Mouse (Mus musculus): ENCODE data around the gene Cacng7. TPM values are rescaled to one million over a fixed set of nuclear protein-coding genes. Genes with fewer than 3 reads are reported as not detected.
A peak's percentile ranks its signal among the peaks of the same experiment; 100 is the strongest.

Gene Cacng7
- polyA plus RNA-seq, 1 experiment from 2014 or later: 0.69 TPM

GRCm38 (mm10) chr7:3300891-3301627 is 31.7 kb upstream of the Cacng7 start:
- TF ChIP-seq EP300 (optimal IDR thresholded peaks at IDR 0.05): no peak
- no peak for TF ChIP-seq CTCF (IDR thresholded peaks at IDR 0.05; ENCODE audit: low read depth)
- Histone ChIP-seq H3K4me2 (replicated peaks; ENCODE audit: low read depth) (no peak overlapping the region), H3K9me3 (ENCODE audit: control insufficient read depth, low read length) (no peaks in the 10 kb centered on the region), H3K27ac (replicated peaks) (no peak overlapping the region), H3K9ac (ENCODE audit: low read length) (no peak overlapping the region), H3K4me1 (replicated peaks; ENCODE audit: control insufficient read depth, insufficient read depth) (0 out of 2 replicates have a peak, but pooled peaks cover 5% of the 10 kb centered on the region), H3K27me3 (ENCODE audit: control insufficient read depth, insufficient read depth, low read length) (no peaks in the 10 kb centered on the region; the same call in 1 of the 2 replicates), H3K36me3 (ENCODE audit: control insufficient read depth, insufficient read depth, low read length) (peaks cover 24% of the 10 kb centered on the region), H3K4me3 (ENCODE audit: low read depth, low read length) (no peak overlapping the region)
- WGBS: 62% methylated on average over 8 of the region's 8 CpGs
- ATAC-seq (ENCODE audit: low FRiP score, low TSS enrichment) (no peak), DNase-seq (ENCODE audit: low spot score) (no peak)

GRCm38 (mm10) chr7:3301628-3302555 is 30.9 kb upstream of the Cacng7 start:
- Histone ChIP-seq H3K36me3 (ENCODE audit: control insufficient read depth, insufficient read depth, low read length) (peaks cover 20% of the 10 kb centered on the region), H3K27ac (replicated peaks) (peak overlapping the region; percentile 13; the same call in 1 of the 2 replicates), H3K4me1 (replicated peaks; ENCODE audit: control insufficient read depth, insufficient read depth) (0 out of 2 replicates have a peak, but pooled peaks cover 5% of the 10 kb centered on the region), H3K9ac (ENCODE audit: low read length) (peak overlapping the region; percentile 47), H3K27me3 (ENCODE audit: control insufficient read depth, insufficient read depth, low read length) (no peaks in the 10 kb centered on the region; the same call in 1 of the 2 replicates), H3K4me3 (ENCODE audit: low read depth, low read length) (peak overlapping the region; percentile 29), H3K4me2 (replicated peaks; ENCODE audit: low read depth) (peak overlapping the region; percentile 59), H3K9me3 (ENCODE audit: control insufficient read depth, low read length) (no peaks in the 10 kb centered on the region)
- 10% methylated on average over 33 of the region's 33 CpGs for WGBS
- DNase-seq (ENCODE audit: low spot score) (peak; percentile 60), ATAC-seq (ENCODE audit: low FRiP score, low TSS enrichment) (peak; percentile 38; the same call in 1 of the 2 replicates)
- TF ChIP-seq EP300 (optimal IDR thresholded peaks at IDR 0.05): no peak
- TF ChIP-seq CTCF (IDR thresholded peaks at IDR 0.05; ENCODE audit: low read depth): no peak

- Histone ChIP-seq H3K9me3 (ENCODE audit: control insufficient read depth, low read length) (no peaks in the 10 kb centered on the region), H3K4me1 (replicated peaks; ENCODE audit: control insufficient read depth, insufficient read depth) (0 out of 2 replicates have a peak, but pooled peaks cover 5% of the 10 kb centered on the region), H3K9ac (ENCODE audit: low read length) (peak overlapping the region; percentile 47), H3K4me2 (replicated peaks; ENCODE audit: low read depth) (peak overlapping the region; percentile 59), H3K36me3 (ENCODE audit: control insufficient read depth, insufficient read depth, low read length) (peaks cover 12% of the 10 kb centered on the region), H3K27me3 (ENCODE audit: control insufficient read depth, insufficient read depth, low read length) (no peaks in the 10 kb centered on the region; the same call in 1 of the 2 replicates), H3K4me3 (ENCODE audit: low read depth, low read length) (peak overlapping the region; percentile 29), H3K27ac (replicated peaks) (peak overlapping the region; percentile 13; the same call in 1 of the 2 replicates)
- 4% methylated on average over 16 of the region's 16 CpGs for WGBS
- no peak for TF ChIP-seq EP300 (optimal IDR thresholded peaks at IDR 0.05)
- peak; percentile 80 for TF ChIP-seq CTCF (IDR thresholded peaks at IDR 0.05; ENCODE audit: low read depth)
- ATAC-seq (ENCODE audit: low FRiP score, low TSS enrichment) (0 out of 2 replicates have a peak, but pooled peaks have one; percentile 8), DNase-seq (ENCODE audit: low spot score) (no peak)
These were observed 30.0 kb upstream of the Cacng7 start for GRCm38 (mm10) chr7:3302556-3303275.

GRCm38 (mm10) chr7:3303276-3303781 is 29.4 kb upstream of the Cacng7 start:
- Histone ChIP-seq H3K27ac (replicated peaks) (no peak overlapping the region), H3K9me3 (ENCODE audit: control insufficient read depth, low read length) (no peaks in the 10 kb centered on the region), H3K36me3 (ENCODE audit: control insufficient read depth, insufficient read depth, low read length) (peaks cover 8% of the 10 kb centered on the region), H3K4me1 (replicated peaks; ENCODE audit: control insufficient read depth, insufficient read depth) (0 out of 2 replicates have a peak, but pooled peaks cover 5% of the 10 kb centered on the region), H3K4me2 (replicated peaks; ENCODE audit: low read depth) (peak overlapping the region; percentile 59), H3K9ac (ENCODE audit: low read length) (no peak overlapping the region), H3K4me3 (ENCODE audit: low read depth, low read length) (peak overlapping the region; percentile 29), H3K27me3 (ENCODE audit: control insufficient read depth, insufficient read depth, low read length) (no peaks in the 10 kb centered on the region; the same call in 1 of the 2 replicates)
- peak; percentile 59 for DNase-seq (ENCODE audit: low spot score)
- 2% methylated on average over 28 of the region's 29 CpGs for WGBS
- TF ChIP-seq EP300 (optimal IDR thresholded peaks at IDR 0.05): no peak
- TF ChIP-seq CTCF (IDR thresholded peaks at IDR 0.05; ENCODE audit: low read depth): no peak
- peak; percentile 36; the same call in 1 of the 2 replicates for ATAC-seq (ENCODE audit: low FRiP score, low TSS enrichment)

- Histone ChIP-seq H3K9me3 (ENCODE audit: control insufficient read depth, low read length) (no peaks in the 10 kb centered on the region), H3K9ac (ENCODE audit: low read length) (no peak overlapping the region), H3K4me1 (replicated peaks; ENCODE audit: control insufficient read depth, insufficient read depth) (0 out of 2 replicates have a peak, but pooled peaks cover 5% of the 10 kb centered on the region), H3K27me3 (ENCODE audit: control insufficient read depth, insufficient read depth, low read length) (no peaks in the 10 kb centered on the region; the same call in 1 of the 2 replicates), H3K4me3 (ENCODE audit: low read depth, low read length) (peak overlapping the region; percentile 29), H3K36me3 (ENCODE audit: control insufficient read depth, insufficient read depth, low read length) (peaks cover 6% of the 10 kb centered on the region), H3K27ac (replicated peaks) (no peak overlapping the region), H3K4me2 (replicated peaks; ENCODE audit: low read depth) (peak overlapping the region; percentile 59)
- TF ChIP-seq EP300 (optimal IDR thresholded peaks at IDR 0.05) (no peak), CTCF (IDR thresholded peaks at IDR 0.05; ENCODE audit: low read depth) (no peak)
- DNase-seq (ENCODE audit: low spot score) (no peak), ATAC-seq (ENCODE audit: low FRiP score, low TSS enrichment) (no peak)
- WGBS: 16% methylated on average over 12 of the region's 12 CpGs
These were observed 29.0 kb upstream of the Cacng7 start for GRCm38 (mm10) chr7:3303789-3304188.
